Mouse (Mus musculus) hindbrain, postnatal 0 days (tissue): ENCODE measurements at regions not wholly inside any gene's neighbourhood (a gene's known extent, or its start where the extent isn't known, plus 50 kb on each side); places are given as distances from the start of the nearest gene placed in this dataset.

Experiments
- ATAC-seq: fragments of 200-750 bp; cut with Nextera tagmentation; 2 replicates; pipeline ENCODE4 v1.8.0; 2017; ENCODE audit warnings: mild to moderate bottlenecking, moderate TSS enrichment, moderate library complexity
- DNase-seq: peaks from one replicate; pipeline ENCODE4 v3.0.0-alpha.2; 2015; ENCODE audit warnings: low spot score
- H3K27ac ChIP-seq: fragments of 300-500 bp; sonication (generic); 2 replicates; pipeline ENCODE4 v1.5.1; 2014; ENCODE audit warnings: mild to moderate bottlenecking
- H3K27me3 ChIP-seq: fragments of 300-500 bp; sonication (generic); 2 replicates; pipeline ENCODE4 v1.6.1; 2014; ENCODE audit warnings: low read length, mixed read lengths; ENCODE audit not compliant: insufficient read depth
- H3K36me3 ChIP-seq: fragments of 300-500 bp; sonication (generic); 2 replicates; pipeline ENCODE4 v1.6.1; 2014; ENCODE audit warnings: low read length, mixed read lengths; ENCODE audit not compliant: insufficient read depth
- H3K4me1 ChIP-seq: fragments of 300-500 bp; sonication (generic); 2 replicates; pipeline ENCODE4 v1.6.1; 2014; ENCODE audit warnings: antibody characterized with exemption, low read length, mixed read lengths; ENCODE audit not compliant: insufficient read depth
- H3K4me2 ChIP-seq: fragments of 300-500 bp; sonication (generic); 2 replicates; pipeline ENCODE4 v1.6.1; 2014; ENCODE audit warnings: low read depth, mild to moderate bottlenecking, low read length, moderate library complexity, mixed read lengths
- H3K4me3 ChIP-seq: fragments of 300-500 bp; sonication (generic); 2 replicates; pipeline ENCODE4 v1.5.1; 2014; ENCODE audit warnings: low read length
- H3K9ac ChIP-seq: fragments of 300-500 bp; sonication (generic); replicated peaks from 2 replicates; pipeline ENCODE4 v1.6.1; 2014; ENCODE audit warnings: mild to moderate bottlenecking, low read length, moderate library complexity, mixed read lengths
- H3K9me3 ChIP-seq: fragments of 300-500 bp; sonication (generic); 2 replicates; pipeline ENCODE4 v1.6.1; 2016; ENCODE audit warnings: low read length, mixed read lengths
- CTCF ChIP-seq: IDR thresholded peaks from 2 replicates; pipeline ENCODE4 v1.5.1; 2016; ENCODE audit warnings: antibody characterized with exemption, control low read depth, low read depth
- WGBS: fragments of 180-500 bp; shearing (Covaris S2); extraction: QIAGEN DNeasy Blood & Tissue Kit; methylation state at CpG from one replicate; pipeline ENCODE4 v1.1.7; 2014; 5-methylcytosine and 5-hydroxymethylcytosine counted together

DNA sequence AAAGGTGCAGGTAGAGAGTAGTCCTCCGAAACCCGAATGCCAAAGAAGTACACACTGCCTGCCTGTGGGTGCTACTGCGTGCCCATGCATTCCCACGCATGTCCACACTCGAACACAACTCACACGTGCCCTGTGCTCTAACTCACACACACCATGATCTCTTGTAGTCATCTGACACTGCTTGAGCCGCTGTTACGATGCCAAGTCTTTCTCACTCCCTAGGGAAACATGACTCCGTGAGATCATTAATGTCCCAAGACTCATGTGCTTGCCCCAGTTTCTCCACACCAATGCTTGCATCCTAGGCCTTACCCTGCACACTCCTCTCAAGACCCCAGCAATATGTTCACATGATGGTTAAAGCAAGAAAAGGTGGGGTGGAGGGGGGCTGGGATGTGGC lies 90.2 kb upstream of the Wnt4 start:
- H3K4me2 ChIP-seq = no peak overlapping the region
- TF ChIP-seq CTCF = no peak
- H3K27ac ChIP-seq = no peak overlapping the region
- 0 out of 2 replicates have a peak, but pooled peaks cover 3% of the 10 kb centered on the region for H3K4me1 ChIP-seq
- ATAC-seq (no peak), DNase-seq (no peak)
- H3K9me3 ChIP-seq = no peaks in the 10 kb centered on the region
- H3K9ac ChIP-seq = no peak overlapping the region
- H3K27me3 ChIP-seq = no peaks in the 10 kb centered on the region
- no peak overlapping the region for H3K4me3 ChIP-seq
- 91% methylated on average over 9 of the region's 9 CpGs for WGBS
- no peaks in the 10 kb centered on the region for H3K36me3 ChIP-seq

DNA sequence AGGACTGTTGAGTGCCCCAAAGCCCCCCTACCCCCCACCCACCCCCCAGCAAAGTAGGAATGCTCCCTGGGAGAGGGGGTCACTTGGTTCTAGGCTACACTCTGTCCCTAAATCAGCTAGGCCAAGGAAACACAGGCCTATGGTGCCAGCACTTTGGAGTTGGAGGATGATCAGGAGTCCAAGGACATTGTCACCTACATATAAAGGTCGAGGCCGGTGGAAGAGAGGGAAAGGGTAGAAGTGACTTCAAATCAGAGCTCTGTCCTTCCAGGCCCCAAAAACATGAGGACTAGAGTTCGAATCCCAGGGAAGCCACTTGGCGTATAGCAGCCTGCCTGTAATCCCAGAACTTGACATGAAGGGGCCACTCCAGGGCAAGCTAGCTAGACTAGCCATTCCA lies 92.3 kb upstream of the Wnt4 start:
- Histone ChIP-seq H3K9ac (no peak overlapping the region), H3K9me3 (no peaks in the 10 kb centered on the region), H3K4me2 (no peak overlapping the region), H3K4me3 (no peak overlapping the region), H3K27me3 (no peaks in the 10 kb centered on the region), H3K27ac (no peak overlapping the region), H3K4me1 (0 out of 2 replicates have a peak, but pooled peaks cover 3% of the 10 kb centered on the region), H3K36me3 (no peaks in the 10 kb centered on the region)
- no peak for TF ChIP-seq CTCF
- DNase-seq (no peak), ATAC-seq (no peak)
- WGBS = 95% methylated on average over 4 of the region's 4 CpGs

DNA sequence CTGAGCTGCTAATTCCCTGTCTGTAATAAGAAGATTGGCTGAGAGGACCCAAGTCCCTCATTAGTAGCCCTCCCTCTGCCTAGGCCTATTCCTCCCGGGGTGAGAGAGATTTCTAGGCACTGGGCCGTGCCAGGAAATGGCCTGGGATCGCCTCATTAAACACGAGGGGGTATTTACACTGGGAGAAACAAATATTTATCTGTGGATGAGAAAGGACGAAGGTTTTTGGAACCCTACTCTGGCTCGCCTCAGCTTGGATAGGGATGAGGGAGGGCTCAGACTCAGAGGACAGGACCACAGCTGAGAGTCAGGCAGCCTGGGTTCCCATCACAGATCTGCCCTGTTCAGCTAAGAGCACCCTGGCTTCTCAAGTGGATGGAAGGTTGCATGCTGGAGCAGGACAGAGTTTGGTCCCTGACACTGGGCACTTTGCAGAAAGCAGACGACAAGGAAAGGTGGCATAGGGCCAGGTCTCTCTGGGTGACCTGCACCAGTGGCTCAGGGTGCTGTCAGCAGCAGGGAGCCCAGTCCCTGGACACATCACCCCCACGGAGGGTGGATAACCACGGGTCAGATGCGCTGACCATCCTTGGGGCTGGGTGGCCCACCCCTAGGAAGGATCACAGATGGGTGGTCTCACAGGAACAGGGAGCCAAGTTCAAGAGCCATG lies 94.0 kb upstream of the Wnt4 start:
- no peaks in the 10 kb centered on the region for H3K9me3 ChIP-seq
- no peak overlapping the region for H3K4me3 ChIP-seq
- ATAC-seq (no peak), DNase-seq (no peak)
- H3K4me2 ChIP-seq = no peak overlapping the region
- 57% methylated on average over 10 of the region's 10 CpGs for WGBS
- no peak for TF ChIP-seq CTCF
- 0 out of 2 replicates have a peak, but pooled peaks cover 3% of the 10 kb centered on the region for H3K4me1 ChIP-seq
- no peak overlapping the region for H3K9ac ChIP-seq
- no peak overlapping the region for H3K27ac ChIP-seq
- no peaks in the 10 kb centered on the region for H3K27me3 ChIP-seq
- H3K36me3 ChIP-seq = no peaks in the 10 kb centered on the region

DNA sequence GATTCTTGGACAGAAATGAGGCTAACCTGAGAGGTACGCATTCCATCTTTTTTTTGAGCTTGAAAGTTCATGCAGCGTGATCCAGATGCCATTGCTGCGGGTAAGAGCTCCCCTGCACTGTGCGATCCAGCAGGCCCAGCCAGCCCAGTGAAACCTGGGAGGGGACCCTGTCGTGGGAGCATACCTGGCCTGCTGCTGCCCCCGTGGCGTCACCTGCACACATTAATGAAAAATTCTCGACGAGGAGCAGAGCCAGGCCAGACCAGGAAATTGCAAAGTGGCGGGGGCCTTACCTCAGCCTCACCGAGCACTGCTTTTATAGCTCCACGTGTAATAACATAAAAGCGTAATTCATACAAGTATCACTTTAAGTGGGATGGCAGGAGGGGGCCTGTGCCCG lies 94.7 kb upstream of the Wnt4 start:
- Histone ChIP-seq H3K27me3 (no peaks in the 10 kb centered on the region), H3K27ac (no peak overlapping the region), H3K36me3 (no peaks in the 10 kb centered on the region), H3K4me3 (no peak overlapping the region), H3K4me1 (0 out of 2 replicates have a peak, but pooled peaks cover 3% of the 10 kb centered on the region), H3K9ac (no peak overlapping the region), H3K4me2 (no peak overlapping the region), H3K9me3 (no peaks in the 10 kb centered on the region)
- WGBS = 85% methylated on average over 14 of the region's 14 CpGs
- ATAC-seq (no peak), DNase-seq (no peak)
- TF ChIP-seq CTCF = no peak

DNA sequence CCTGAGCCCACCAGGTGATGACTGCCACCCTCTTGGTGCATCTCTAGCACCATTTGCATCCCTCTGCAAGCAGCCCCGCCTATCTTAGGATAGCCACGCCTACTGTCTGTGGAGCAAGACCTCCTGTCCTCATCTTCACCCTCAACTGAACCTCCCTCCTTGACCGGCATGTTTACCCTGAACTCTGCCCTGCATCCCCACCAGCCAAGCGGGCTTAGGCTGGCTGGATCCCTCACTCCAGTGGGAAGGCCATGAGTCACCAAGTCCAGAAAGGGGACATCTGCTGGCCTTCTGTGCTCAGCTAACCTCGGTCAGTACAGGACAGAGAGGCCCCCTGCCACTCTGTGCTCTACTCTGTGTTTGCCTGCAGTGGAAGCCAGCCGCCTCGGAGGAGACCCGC lies 96.0 kb upstream of the Wnt4 start:
- no peaks in the 10 kb centered on the region for H3K36me3 ChIP-seq
- WGBS = 64% methylated on average over 8 of the region's 8 CpGs
- no peak overlapping the region for H3K4me2 ChIP-seq
- H3K9ac ChIP-seq = no peak overlapping the region
- H3K4me3 ChIP-seq = no peak overlapping the region
- no peak for DNase-seq
- no peak for TF ChIP-seq CTCF
- H3K9me3 ChIP-seq = no peaks in the 10 kb centered on the region
- no peak for ATAC-seq
- H3K27me3 ChIP-seq = no peaks in the 10 kb centered on the region
- 0 out of 2 replicates have a peak, but pooled peaks cover 3% of the 10 kb centered on the region for H3K4me1 ChIP-seq
- no peak overlapping the region for H3K27ac ChIP-seq

DNA sequence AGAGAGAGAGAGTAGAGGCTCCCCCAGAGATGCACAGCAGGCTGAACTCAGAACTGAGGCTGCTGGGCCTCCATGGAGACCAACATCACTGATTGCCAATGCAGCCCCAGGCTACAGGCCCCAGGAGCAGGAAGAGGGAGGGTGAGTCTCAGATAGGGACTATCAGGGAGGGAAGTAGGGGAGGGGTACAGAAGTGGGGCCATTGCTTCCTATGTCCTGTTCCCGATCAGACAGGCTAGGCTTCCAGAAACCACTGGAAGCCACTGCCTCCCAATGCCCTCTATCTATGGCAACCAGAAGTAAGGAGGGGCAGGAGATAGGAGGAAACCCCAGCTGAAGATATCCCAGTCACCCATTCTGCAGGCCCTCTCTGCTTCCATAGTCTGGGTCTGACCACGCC lies 97.2 kb upstream of the Wnt4 start:
- H3K9me3 ChIP-seq = no peaks in the 10 kb centered on the region
- H3K27me3 ChIP-seq = no peaks in the 10 kb centered on the region
- no peak for ATAC-seq
- TF ChIP-seq CTCF = no peak
- H3K36me3 ChIP-seq = no peaks in the 10 kb centered on the region
- no peak overlapping the region for H3K9ac ChIP-seq
- no peak overlapping the region for H3K4me3 ChIP-seq
- no peak overlapping the region for H3K27ac ChIP-seq
- H3K4me1 ChIP-seq = 0 out of 2 replicates have a peak, but pooled peaks cover 3% of the 10 kb centered on the region
- no peak overlapping the region for H3K4me2 ChIP-seq
- WGBS = 83% methylated on average over 2 of the region's 2 CpGs
- DNase-seq = no peak

DNA sequence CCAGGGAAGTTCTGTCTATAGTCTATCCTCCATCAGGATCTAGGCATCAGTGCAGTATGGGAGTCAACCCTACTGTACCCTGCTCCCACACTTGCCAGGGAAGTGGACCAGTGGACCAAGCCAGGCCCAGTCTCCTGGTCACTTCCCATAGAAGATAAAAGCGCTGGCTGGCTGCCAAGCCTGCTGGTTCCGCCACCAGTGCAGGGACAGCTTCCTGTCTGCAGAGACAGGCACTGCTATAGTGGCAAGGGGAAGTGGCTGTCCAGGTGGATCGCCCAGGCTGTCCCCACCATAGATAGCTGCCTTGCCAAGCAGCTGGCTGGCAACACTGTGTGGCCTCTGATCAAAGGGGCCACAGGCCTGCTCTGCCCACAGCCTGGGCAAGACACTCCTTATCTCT lies 98.5 kb upstream of the Wnt4 start:
- H3K27me3 ChIP-seq = no peaks in the 10 kb centered on the region
- no peak for TF ChIP-seq CTCF
- H3K9me3 ChIP-seq = no peaks in the 10 kb centered on the region
- no peaks in the 10 kb centered on the region for H3K4me1 ChIP-seq
- 47% methylated on average over 3 of the region's 3 CpGs for WGBS
- H3K9ac ChIP-seq = no peak overlapping the region
- no peaks in the 10 kb centered on the region for H3K36me3 ChIP-seq
- ATAC-seq = no peak
- no peak overlapping the region for H3K27ac ChIP-seq
- no peak overlapping the region for H3K4me2 ChIP-seq
- H3K4me3 ChIP-seq = no peak overlapping the region
- DNase-seq = peak; percentile 51
